Mouse (Mus musculus) ES-Bruce4 (cell line): ENCODE measurements at regions not wholly inside any gene's neighbourhood (a gene's known extent, or its start where the extent isn't known, plus 50 kb on each side); places are given as distances from the start of the nearest gene placed in this dataset.

Source experiments
- CTCF ChIP-seq: IDR thresholded peaks from one replicate; pipeline ENCODE4 v1.8.1; 2011; ENCODE audit warnings: low read depth, low read length
- POLR2A ChIP-seq: IDR thresholded peaks from one replicate; pipeline ENCODE4 v1.8.1; 2011; ENCODE audit warnings: low read length; ENCODE audit not compliant: insufficient read depth

DNA sequence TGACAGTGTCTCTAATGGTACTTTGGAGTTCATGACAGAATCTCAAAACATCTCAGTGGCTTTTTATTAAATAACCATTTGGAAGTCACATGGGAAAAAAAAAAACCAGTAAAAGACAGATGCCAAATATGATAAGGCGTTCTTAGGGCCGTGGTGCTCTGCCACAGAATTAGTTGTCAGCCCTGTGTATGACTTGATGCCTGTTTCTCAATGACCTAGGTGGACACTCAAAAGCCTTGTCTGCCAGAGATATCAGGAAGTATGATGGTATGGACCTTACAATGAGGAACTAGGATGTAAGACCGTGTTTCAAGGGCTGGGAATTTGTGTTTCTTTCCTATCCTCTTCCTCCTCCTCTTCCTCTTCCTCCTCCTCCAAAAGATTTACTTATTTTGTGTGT is 364.9 kb downstream of the Cd83 start:
- TF ChIP-seq CTCF (no peak), POLR2A (no peak)
